Mouse (Mus musculus) embryonic facial prominence, embryonic 13.5 days (tissue): Measurements from ENCODE around the gene Rpusd4. TPM values are rescaled to one million over a fixed set of nuclear protein-coding genes. Genes with fewer than 3 reads are reported as not detected.

Source experiments
- ATAC-seq: fragments of 200-750 bp; cut with Nextera tagmentation; 2 replicates; pipeline ENCODE4 v1.8.0; 2017; ENCODE audit warnings: low read depth; ENCODE audit not compliant: insufficient number of reproducible peaks, insufficient read depth, low FRiP score, low TSS enrichment
- H3K27ac ChIP-seq: fragments of 300-500 bp; sonication (generic); 2 replicates; pipeline ENCODE4 v1.5.1; 2015; ENCODE audit warnings: moderate library complexity, mild to moderate bottlenecking, inconsistent platforms
- H3K27me3 ChIP-seq: fragments of 300-500 bp; sonication (generic); 2 replicates; pipeline ENCODE4 v1.6.1; 2015; ENCODE audit warnings: mild to moderate bottlenecking, inconsistent platforms
- H3K36me3 ChIP-seq: fragments of 300-500 bp; sonication (generic); 2 replicates; pipeline ENCODE4 v1.6.1; 2015; ENCODE audit warnings: mild to moderate bottlenecking, inconsistent platforms
- H3K4me1 ChIP-seq: fragments of 300-500 bp; sonication (generic); 2 replicates; pipeline ENCODE4 v1.6.1; 2015; ENCODE audit warnings: inconsistent platforms
- H3K4me2 ChIP-seq: fragments of 300-500 bp; sonication (generic); 2 replicates; pipeline ENCODE4 v1.6.1; 2015; ENCODE audit warnings: moderate library complexity, mild to moderate bottlenecking, inconsistent platforms
- H3K4me3 ChIP-seq: fragments of 300-500 bp; sonication (generic); 2 replicates; pipeline ENCODE4 v1.5.1; 2015; ENCODE audit warnings: mild to moderate bottlenecking, inconsistent platforms
- H3K9ac ChIP-seq: fragments of 300-500 bp; sonication (generic); 2 replicates; pipeline ENCODE4 v1.6.1; 2015; ENCODE audit warnings: mild to moderate bottlenecking, inconsistent platforms
- H3K9me3 ChIP-seq: fragments of 300-500 bp; sonication (generic); 2 replicates; pipeline ENCODE4 v1.6.1; 2016; ENCODE audit warnings: inconsistent platforms
- WGBS: fragments of 180-500 bp; shearing (Covaris S2); methylation state at CpG from one replicate; pipeline ENCODE4 v1.1.7; 2015; ENCODE audit warnings: mixed read lengths; 5-methylcytosine and 5-hydroxymethylcytosine counted together
- polyA plus RNA-seq: library from polyadenylated mRNA; unstranded; fragments of >200 nt; fragmentation: Nextera tagmentation; extraction: Ambion mirVana; gene quantifications from 2 replicates; pipeline ENCODE4 v1.2.1, GENCODE M21; 2015

Rpusd4 gene
- 30.2 and 30.8 TPM in 2 replicates for polyA plus RNA-seq

DNA sequence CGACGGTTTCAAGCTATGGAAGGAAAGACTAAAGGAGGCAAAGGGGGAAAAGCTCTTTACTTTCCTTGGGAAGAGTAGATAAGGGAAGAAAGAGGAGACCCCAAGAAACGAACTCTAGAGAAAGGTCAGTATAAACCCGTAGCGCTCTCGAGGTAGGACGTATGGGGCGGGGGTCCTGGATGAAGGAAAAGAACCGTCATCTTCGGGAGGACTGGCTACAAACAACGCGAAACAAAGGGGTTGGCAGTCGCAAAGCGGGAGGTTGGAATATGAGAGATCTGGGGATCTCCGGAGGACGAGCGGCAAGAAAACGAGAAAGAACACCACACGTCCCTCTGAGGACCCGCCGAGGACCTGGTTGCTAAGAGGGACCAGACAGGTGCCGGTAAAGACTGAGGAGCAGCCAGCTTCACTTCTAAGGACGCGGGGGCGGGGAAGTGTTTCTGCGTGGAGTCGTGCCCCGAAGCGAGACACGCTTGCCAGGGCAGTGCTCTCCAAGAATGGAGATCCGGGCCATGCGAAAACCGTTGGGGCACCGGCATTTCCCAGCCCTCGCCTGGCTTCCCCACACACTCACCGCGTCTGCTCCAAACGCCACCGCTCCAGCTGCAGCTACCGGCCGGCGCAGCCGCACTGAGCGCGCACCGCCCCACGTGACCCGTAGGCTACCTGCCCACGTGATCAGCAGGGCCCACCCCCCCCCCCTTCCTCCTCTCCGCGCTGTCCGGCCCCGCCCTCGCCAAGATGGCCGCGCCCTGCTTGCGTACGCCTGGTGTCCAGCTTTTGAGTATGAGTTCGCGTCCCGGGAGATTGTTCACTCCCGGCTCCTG, at the start of gene Rpusd4, which contains the start of gene Fam118b:
Rpusd4 (plus strand) TSS at position 720 of the 830 bp plus-strand sequence.
Fam118b (minus strand) TSS at position 660 of the 830 bp plus-strand sequence.
- Histone ChIP-seq H3K4me1 (peaks cover 16% of the 10 kb centered on the region), H3K27ac (peak within 1 kb of the TSS; percentile 71)

DNA sequence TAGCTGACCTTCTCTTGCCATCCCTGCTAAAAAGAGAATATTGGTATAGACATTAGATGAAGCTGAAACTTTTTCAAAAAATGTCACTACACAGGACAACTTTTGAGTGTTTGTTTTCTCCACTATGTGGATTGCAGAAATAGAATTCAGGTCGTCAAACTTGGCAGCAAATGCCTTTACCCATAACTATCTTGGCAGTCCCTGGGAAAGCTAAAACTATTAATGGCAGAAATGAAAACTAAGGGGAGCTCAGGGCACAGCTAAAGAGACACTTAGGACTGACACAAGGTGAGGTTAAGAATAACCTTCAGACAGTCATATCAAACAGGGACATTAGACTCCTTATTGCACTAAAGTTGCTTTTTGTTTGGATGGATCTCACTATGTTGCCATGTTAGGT, 49.7 kb upstream of the Rpusd4 start:
- no peaks in the 10 kb centered on the region for H3K9me3 ChIP-seq

More for the DNA sequence above, at the start of gene Rpusd4, which contains the start of gene Fam118b:
- Histone ChIP-seq H3K27me3 (no peaks in the 10 kb centered on the region), H3K9ac (peak within 1 kb of the TSS; percentile 85), H3K9me3 (no peaks in the 10 kb centered on the region), H3K4me3 (peak within 1 kb of the TSS; percentile 83), H3K4me2 (peak within 1 kb of the TSS; percentile 80), H3K36me3 (peaks cover 23% of the 10 kb centered on the region)
- under 1% methylated on average over 60 of the region's 62 CpGs for WGBS
- peak; percentile 94 for ATAC-seq

DNA sequence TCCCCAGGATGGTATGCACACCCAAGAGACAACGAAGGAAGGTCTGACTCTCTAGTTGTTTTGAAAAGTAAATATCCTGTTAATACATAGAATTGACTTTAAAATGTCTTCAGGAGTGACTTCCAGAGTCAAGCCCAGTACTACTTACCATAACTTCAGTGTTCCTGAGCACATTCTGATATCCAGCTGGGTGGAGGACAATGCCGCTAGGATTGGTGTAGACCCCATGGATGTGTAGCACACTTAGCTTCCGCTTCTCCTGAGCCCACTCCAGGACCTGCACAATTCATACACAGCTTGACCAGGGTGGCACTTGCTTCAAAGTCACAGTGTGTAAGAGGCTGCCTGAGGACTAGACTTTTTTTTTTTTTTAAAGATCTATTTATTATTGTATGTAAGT, 44.2 kb upstream of the Rpusd4 start:
- Histone ChIP-seq H3K36me3 (peaks cover 60% of the 10 kb centered on the region), H3K4me1 (no peaks in the 10 kb centered on the region), H3K27ac (no peak overlapping the region), H3K4me2 (no peak overlapping the region), H3K9me3 (no peaks in the 10 kb centered on the region), H3K9ac (no peak overlapping the region), H3K27me3 (no peaks in the 10 kb centered on the region), H3K4me3 (no peak overlapping the region)
- no peak for ATAC-seq
- WGBS, result 96% methylated on average over 3 of the region's 3 CpGs

More for the DNA sequence above, 49.7 kb upstream of the Rpusd4 start:
- H3K4me2 ChIP-seq, result no peak overlapping the region
- H3K27me3 ChIP-seq, result no peaks in the 10 kb centered on the region
- H3K4me3 ChIP-seq, result no peak overlapping the region
- peaks cover 83% of the 10 kb centered on the region for H3K36me3 ChIP-seq
- 78% methylated on average over 1 of the region's 1 CpGs for WGBS
- H3K27ac ChIP-seq, result no peak overlapping the region
- no peak for ATAC-seq
- H3K4me1 ChIP-seq, result no peaks in the 10 kb centered on the region
- H3K9ac ChIP-seq, result no peak overlapping the region

DNA sequence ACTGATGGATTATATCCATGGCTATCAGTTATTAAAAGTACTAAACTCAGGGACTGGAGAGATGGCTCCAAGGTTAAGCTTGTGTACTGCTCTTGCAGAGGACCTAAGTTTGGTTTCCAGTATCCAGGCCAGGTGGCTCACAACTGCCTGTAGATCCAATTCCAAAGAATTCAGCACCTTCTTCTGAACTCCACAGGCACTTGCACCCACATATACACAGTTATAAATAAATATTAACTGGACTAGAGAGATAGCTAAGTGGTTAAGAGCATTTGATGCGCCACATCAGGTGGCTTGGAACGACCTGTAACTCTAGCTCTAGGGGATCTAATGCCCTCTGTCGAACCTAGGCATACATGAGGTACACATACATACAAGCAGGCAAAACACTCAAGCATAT, 39.0 kb upstream of the Rpusd4 start:
- H3K4me2 ChIP-seq, result no peak overlapping the region
- peaks cover 45% of the 10 kb centered on the region for H3K36me3 ChIP-seq
- H3K9ac ChIP-seq, result no peak overlapping the region
- 90% methylated on average over 3 of the region's 3 CpGs for WGBS
- H3K9me3 ChIP-seq, result no peaks in the 10 kb centered on the region
- no peak overlapping the region for H3K4me3 ChIP-seq
- no peak for ATAC-seq
- H3K27ac ChIP-seq, result no peak overlapping the region
- H3K27me3 ChIP-seq, result no peaks in the 10 kb centered on the region
- no peaks in the 10 kb centered on the region for H3K4me1 ChIP-seq

DNA sequence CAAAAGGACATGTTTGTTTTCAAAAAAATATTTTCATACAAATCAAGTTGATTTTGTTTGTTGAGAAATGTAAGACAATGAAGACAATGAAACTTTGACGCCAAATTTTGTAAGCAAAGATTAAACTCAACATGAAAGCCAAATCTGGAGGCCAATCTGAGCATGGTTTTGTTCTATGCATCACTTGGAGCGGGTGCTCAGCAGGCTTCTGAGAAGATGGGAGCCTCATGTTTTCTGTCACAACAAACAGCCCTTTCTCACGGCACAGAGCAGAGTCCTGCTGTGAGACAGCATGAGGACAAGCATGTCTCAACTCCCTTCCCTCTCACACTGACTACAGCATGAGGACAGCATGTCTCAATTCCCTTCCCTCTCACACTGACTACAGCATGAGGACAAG, 31.7 kb upstream of the Rpusd4 start:
- no peaks in the 10 kb centered on the region for H3K27me3 ChIP-seq
- no peaks in the 10 kb centered on the region for H3K9me3 ChIP-seq
- H3K9ac ChIP-seq, result no peak overlapping the region
- WGBS, result 66% methylated on average over 3 of the region's 3 CpGs
- no peak overlapping the region for H3K4me2 ChIP-seq
- no peak for ATAC-seq
- peaks cover 38% of the 10 kb centered on the region for H3K36me3 ChIP-seq
- no peak overlapping the region for H3K27ac ChIP-seq
- H3K4me3 ChIP-seq, result no peak overlapping the region
- no peaks in the 10 kb centered on the region for H3K4me1 ChIP-seq

DNA sequence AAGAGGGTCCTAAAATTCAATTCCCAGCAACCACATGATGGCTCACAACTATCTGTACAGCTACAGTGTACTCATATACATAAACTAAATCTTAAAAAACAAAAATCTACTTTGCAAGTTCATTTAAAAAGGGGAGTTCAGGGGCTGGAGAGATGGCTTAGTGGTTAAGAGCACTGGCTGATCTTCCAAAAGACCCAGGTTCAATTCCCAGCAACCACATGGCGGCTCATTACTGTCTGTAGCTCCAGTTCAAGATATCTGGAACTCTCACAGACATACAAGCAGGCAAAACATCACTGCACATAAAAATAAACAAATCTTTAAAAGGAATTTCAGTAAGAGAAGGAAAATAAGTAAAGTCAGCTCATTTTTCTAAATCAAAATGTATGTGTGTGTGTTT, 29.3 kb upstream of the Rpusd4 start:
- no peaks in the 10 kb centered on the region for H3K4me1 ChIP-seq
- no peak overlapping the region for H3K9ac ChIP-seq
- H3K36me3 ChIP-seq, result peaks cover 19% of the 10 kb centered on the region
- no peaks in the 10 kb centered on the region for H3K27me3 ChIP-seq
- no peaks in the 10 kb centered on the region for H3K9me3 ChIP-seq
- WGBS, result 89% methylated on average over 1 of the region's 1 CpGs
- H3K27ac ChIP-seq, result no peak overlapping the region
- no peak for ATAC-seq
- H3K4me2 ChIP-seq, result no peak overlapping the region
- no peak overlapping the region for H3K4me3 ChIP-seq

DNA sequence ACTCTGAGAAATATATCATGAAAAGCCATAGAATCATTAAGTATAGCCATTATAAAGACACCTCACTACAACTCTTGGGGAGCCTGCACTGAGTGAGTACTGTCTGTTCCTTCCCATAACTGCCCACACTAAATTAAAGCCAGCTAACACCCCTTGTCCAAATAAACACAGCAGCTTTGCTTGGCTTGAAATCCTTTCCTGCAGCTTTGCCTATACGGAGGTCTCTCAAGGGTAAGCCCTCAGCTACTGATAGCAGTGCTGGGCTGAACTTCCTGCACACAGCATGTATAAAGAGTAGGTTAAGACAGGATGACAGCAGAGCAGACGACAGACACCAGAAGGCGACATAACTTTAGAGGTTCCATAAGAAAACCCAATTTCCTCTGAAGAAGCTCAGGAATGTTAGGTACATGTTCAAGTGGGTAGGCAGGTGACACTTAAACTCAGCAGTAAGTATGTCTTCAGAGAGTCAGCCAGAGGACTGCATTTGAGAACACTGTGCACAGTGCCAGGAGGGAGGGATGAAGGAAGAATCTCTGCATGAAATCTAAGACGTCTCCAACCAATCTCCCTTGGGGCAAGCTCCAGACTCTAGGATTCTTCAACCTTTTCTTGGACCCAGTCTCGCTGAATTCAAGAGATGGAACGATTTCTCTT, 28.6 kb upstream of the Rpusd4 start:
- ATAC-seq, result no peak
- H3K27ac ChIP-seq, result no peak overlapping the region
- WGBS, result 70% methylated on average over 6 of the region's 6 CpGs
- H3K9me3 ChIP-seq, result no peaks in the 10 kb centered on the region
- no peak overlapping the region for H3K4me2 ChIP-seq
- H3K36me3 ChIP-seq, result peaks cover 13% of the 10 kb centered on the region
- H3K4me3 ChIP-seq, result no peak overlapping the region
- H3K27me3 ChIP-seq, result no peaks in the 10 kb centered on the region
- no peak overlapping the region for H3K9ac ChIP-seq
- no peaks in the 10 kb centered on the region for H3K4me1 ChIP-seq

DNA sequence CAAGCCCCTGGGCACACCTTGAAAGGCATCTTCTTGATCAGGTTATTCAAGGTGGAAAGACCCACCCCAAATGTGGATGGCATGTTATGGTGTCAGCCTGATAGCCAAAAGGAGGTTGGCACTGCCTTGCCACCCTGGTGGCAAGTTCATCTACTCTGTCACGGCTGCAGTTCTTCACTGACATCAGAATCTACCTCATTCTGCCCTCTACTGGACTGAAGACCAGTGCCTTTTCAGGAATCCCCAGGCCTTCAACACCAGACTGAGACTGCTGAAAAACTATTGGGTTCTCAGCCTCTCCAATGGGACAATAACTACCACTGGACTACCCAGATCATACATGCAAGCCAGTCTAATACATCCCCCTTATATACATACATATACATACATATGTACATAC, 27.9 kb upstream of the Rpusd4 start:
- 67% methylated on average over 1 of the region's 1 CpGs for WGBS
- Histone ChIP-seq H3K36me3 (peaks cover 8% of the 10 kb centered on the region), H3K9ac (no peak overlapping the region), H3K27ac (no peak overlapping the region), H3K4me3 (no peak overlapping the region), H3K9me3 (no peaks in the 10 kb centered on the region), H3K4me1 (no peaks in the 10 kb centered on the region), H3K4me2 (no peak overlapping the region), H3K27me3 (no peaks in the 10 kb centered on the region)
- no peak for ATAC-seq

DNA sequence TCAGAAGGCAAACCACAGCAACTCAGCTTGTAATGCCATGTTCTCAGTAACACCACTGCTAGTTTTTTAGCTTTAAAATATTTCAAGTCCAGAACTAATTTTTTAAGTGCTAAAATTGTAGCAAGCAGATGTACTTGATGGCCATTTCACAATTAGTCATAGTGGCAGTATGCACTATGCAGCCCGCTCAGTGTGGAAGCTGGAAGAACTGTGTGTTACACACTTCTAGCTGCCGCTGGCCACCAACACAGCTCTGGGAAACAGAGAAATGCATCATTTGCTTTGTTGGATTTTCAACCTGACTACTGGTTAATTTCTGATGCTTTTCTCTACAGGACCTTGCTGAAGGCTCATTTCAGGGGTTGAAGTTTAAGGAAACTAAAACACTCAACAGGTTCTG, 20.3 kb upstream of the Rpusd4 start:
- Histone ChIP-seq H3K4me2 (no peak overlapping the region), H3K36me3 (no peaks in the 10 kb centered on the region), H3K9me3 (no peaks in the 10 kb centered on the region), H3K4me1 (peaks cover 16% of the 10 kb centered on the region), H3K27me3 (no peaks in the 10 kb centered on the region), H3K4me3 (no peak overlapping the region), H3K9ac (no peak overlapping the region), H3K27ac (0 out of 2 replicates have a peak overlapping the region, but pooled peaks have one; percentile 7)
- ATAC-seq, result no peak
- WGBS, result 86% methylated on average over 2 of the region's 2 CpGs

DNA sequence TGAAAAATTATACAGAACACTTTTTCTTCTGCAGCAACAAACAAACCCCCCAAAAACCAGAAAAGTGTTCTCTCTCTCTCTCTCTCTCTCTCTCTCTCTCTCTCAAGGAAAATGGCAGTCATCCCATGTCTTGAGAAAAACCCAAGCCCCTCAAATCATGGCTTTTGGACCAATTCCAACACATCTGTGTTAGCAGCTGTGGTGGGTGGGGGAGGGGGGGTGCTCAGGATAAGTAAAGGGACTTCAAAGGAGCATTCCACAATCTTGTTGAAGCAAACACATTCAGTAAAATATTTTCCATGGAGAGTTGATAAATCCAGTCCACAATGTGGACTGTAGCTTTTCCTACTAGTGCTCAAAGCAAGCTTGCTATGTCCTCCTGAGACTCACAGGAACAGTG, 18.2 kb upstream of the Rpusd4 start:
- peaks cover 16% of the 10 kb centered on the region for H3K4me1 ChIP-seq
- H3K36me3 ChIP-seq, result no peaks in the 10 kb centered on the region
- H3K27ac ChIP-seq, result peak overlapping the region; percentile 68; the same call in 1 of the 2 replicates
- no peak for ATAC-seq
- H3K4me3 ChIP-seq, result no peak overlapping the region
- H3K27me3 ChIP-seq, result no peaks in the 10 kb centered on the region
- no peak overlapping the region for H3K4me2 ChIP-seq
- H3K9ac ChIP-seq, result no peak overlapping the region
- no peaks in the 10 kb centered on the region for H3K9me3 ChIP-seq

DNA sequence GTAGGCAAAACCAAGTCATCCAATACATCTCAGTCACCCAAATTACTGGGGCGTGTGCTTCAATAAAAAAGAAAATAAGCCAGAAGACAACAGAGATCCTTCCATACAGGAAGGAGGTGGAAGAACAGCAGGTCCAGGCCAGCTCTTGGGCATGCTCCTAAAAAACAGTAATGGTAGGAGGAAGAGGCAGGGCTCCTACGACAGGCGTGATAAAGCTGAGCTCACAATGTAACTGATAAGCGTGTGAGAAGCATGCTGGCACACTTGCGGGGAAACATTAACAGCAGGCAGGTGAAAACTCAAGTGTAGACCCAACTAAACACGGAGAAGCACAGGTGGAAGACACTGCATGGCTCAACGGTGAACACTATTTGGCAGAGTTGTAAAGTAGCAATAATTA, 10.3 kb upstream of the Rpusd4 start:
- Histone ChIP-seq H3K27me3 (no peaks in the 10 kb centered on the region), H3K4me2 (no peak overlapping the region), H3K9ac (no peak overlapping the region), H3K9me3 (no peaks in the 10 kb centered on the region), H3K36me3 (peaks cover 3% of the 10 kb centered on the region), H3K27ac (no peak overlapping the region), H3K4me3 (no peak overlapping the region), H3K4me1 (no peaks in the 10 kb centered on the region)
- ATAC-seq, result no peak
- 94% methylated on average over 7 of the region's 7 CpGs for WGBS

DNA sequence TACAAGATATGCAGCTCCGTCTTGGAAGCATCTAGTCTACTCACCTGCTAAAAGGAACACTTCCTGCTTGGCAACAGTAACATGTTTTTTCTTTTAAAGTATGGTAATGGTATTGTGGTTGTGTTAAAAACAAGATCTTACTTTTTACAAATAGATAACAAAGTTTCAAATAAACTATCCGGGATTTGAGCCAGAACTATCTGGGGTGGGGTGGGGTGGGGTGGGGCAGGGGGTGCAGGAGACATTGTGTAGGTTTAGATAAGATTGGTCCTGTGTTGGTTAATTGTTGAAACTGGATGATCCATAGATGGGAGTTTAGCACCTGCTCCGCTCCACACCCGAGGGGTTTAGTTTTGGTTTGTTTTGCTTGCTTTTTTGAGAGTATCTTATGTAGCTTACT, 5.2 kb upstream of the Rpusd4 start:
- H3K9me3 ChIP-seq, result no peaks in the 10 kb centered on the region
- whole genome bisulfite sequencing, result 73% methylated on average over 4 of the region's 4 CpGs
- H3K9ac ChIP-seq, result no peak overlapping the region
- H3K36me3 ChIP-seq, result peaks cover 5% of the 10 kb centered on the region
- no peak overlapping the region for H3K27ac ChIP-seq
- no peak for ATAC-seq
- H3K27me3 ChIP-seq, result no peaks in the 10 kb centered on the region
- no peak overlapping the region for H3K4me3 ChIP-seq
- peaks cover 9% of the 10 kb centered on the region for H3K4me1 ChIP-seq
- H3K4me2 ChIP-seq, result no peak overlapping the region
